Mouse (Mus musculus) spleen, postnatal 36 days (tissue): ENCODE measurements at regions not wholly inside any gene's neighbourhood (a gene's known extent, or its start where the extent isn't known, plus 50 kb on each side); places are given as distances from the start of the nearest gene placed in this dataset.

Experiments used
- DNase-seq, 2 experiments: peaks; one replicate each; pipeline ENCODE4 v3.0.0; 2022; ENCODE audit warnings: low spot score in 2 of 2, mixed read lengths in 1 of 2

DNA sequence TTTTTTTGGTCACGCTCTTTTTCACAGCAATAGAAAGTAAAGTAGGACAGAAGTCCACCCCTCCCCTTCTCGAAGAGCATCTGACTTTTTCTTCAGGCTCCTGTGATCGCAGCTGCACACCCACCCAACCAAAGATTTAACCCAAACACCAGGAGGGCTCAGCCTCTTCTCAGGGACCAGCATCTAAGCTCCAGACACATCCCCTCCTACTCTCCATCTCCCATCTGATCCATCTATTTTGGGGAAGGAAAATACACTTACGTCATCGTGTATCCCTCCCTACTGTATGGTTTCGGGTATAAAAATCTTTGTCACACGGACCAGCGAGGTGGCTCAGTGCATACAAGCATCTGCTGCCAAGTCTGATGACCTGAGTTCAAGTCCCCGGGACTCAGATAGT is 284.3 kb downstream of the 3100002H09Rik start:
- DNase-seq, result no peak

DNA sequence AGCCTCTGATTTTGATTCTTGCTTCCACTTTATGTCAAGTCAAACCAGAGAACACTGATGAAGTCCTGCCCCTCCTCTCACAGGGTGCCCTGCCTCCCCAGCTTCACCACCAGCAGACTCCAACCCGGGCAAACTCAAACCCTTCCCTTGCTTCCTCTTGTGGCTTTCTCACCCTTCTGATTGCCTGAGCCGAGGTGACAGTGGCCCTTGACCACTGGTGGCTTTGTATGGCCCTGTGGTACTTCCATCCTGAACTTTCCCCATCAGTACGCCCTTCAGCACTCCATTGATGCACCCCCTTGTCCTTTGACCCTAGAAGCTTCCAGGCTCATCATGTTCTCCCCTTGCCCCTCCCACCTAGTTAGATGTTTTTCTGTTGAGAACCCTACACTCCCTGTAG is 287.0 kb downstream of the 3100002H09Rik start:
- DNase-seq, result no peak

DNA sequence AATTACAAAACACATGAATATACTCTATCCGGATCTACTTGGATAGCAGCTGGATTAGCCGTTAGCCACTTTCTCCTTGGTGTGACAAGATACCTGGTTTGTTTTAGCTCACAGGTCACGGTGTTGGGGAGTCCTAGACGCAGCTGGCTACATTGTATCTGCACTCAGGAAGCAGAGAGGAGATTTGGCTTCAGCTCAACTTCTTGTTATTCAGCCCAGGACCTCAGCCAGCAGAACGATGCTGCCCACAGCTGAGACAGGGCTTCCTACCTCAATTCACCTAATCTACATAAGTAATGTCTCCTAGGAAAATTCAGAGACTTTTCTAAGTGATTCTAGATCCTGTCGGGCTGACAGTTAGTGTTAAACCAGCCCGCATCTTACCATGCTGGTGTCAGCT is 289.4 kb downstream of the 3100002H09Rik start:
- DNase-seq, result no peak

DNA sequence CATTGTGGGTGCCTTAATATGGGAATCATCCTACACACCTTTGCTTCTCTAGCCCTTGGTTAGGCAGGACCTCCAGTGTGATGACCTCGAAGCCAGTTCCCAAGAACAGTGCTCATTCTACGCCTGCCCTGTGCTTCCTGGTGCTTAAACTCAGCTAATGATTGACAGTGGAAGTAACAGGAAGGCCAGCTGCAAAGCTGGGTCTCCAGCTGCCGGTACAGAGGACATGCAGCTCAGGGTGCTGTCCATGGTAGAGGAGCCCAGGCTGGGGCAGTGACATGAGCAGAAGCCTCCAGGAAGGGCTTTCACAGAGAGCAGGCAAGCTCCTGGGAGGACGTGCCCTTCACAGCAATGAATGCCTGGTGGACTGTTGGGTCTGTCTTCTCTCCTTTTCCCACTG is 293.6 kb downstream of the 3100002H09Rik start:
- DNase-seq, result no peak

DNA sequence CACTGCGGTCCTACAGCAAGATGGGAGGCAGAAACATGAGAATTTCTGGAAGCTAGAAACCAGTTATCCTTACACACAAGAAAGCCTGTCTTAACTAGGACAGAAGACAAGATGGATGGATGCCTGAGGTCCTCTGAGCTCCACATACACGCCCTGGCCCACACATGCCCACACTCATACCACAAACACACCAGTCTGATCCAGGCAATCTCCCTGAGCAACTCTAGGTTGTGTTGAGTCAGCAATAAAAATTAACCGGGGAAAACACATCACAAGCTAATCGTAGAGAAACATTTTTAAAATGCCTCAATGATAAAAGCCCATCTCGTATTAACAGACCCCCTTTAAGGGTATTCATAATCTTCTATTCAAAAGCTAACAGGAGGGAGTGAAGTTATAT is 298.9 kb downstream of the 3100002H09Rik start:
- no peak for DNase-seq

DNA sequence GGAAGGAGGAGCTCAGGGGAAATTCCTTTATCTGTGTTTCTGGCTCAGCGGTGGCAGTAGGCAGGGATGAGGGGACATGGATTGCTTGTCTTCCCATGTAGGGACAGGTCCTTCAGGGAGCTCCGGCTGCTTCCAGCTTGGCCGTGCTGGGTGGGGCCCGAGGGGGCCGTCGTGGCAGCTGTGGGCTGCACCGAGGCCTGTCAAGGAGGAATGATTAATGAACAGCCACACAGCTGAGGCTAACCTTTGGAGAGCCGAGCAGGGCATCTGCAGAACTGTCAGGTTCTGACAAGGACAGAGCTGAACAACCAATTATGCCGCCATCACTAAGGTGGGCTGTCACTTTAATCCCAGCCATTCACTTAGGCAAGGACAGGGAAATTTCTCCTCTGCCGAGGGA is 300.0 kb downstream of the 3100002H09Rik start:
- DNase-seq, result no peak

DNA sequence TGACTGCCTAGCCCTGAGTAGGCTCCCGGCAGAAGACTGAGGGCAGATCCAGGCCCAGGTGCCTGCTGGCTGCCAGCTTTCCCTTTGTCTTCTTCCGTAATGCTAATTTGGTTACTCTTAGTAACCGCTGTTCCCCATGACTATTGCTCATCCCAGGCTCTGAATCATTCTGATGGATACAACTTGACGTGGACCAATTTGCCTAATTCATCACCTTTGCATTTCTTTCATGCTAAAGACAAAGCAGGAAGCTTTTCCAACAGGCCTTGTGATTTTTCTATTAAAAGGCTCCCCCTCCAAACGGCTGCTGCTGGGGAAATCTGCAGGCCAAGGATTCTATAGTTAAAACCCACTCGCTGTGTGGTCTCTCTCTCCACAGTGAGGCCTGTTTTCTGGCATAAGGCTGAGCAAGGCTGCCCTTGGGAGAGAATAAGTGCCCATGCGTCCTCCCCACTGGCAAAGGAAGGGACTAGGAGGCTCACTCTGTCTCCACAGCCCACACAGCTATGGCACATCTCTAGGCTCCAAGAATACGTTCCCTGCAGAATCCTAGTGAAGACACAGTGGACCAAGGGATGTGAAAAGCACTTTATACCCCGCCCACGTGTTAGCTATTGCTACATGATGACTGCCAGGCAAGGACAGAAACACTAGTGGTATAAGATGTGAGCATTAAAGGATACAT is 304.6 kb downstream of the 3100002H09Rik start:
- DNase-seq, result no peak

DNA sequence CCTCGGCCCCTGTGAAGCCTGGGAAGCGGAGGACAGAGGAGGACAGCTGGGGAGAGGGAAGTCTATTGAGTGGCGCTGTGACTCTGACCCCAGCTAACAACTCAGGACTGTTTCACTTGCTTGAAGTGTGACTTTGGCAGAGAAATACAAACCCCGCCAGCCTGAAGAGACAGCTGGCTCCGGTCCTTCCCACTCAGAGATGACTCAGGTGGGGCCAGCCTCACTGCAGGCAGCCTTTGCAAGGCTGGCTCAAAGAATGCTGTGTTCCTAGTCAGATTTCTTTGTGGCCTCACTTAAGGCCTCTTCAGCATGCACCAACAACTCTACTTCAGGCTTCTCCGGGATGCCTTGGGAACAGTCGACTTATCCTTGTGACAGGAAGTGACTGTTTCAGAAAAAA is 307.7 kb downstream of the 3100002H09Rik start:
- DNase-seq, result no peak

DNA sequence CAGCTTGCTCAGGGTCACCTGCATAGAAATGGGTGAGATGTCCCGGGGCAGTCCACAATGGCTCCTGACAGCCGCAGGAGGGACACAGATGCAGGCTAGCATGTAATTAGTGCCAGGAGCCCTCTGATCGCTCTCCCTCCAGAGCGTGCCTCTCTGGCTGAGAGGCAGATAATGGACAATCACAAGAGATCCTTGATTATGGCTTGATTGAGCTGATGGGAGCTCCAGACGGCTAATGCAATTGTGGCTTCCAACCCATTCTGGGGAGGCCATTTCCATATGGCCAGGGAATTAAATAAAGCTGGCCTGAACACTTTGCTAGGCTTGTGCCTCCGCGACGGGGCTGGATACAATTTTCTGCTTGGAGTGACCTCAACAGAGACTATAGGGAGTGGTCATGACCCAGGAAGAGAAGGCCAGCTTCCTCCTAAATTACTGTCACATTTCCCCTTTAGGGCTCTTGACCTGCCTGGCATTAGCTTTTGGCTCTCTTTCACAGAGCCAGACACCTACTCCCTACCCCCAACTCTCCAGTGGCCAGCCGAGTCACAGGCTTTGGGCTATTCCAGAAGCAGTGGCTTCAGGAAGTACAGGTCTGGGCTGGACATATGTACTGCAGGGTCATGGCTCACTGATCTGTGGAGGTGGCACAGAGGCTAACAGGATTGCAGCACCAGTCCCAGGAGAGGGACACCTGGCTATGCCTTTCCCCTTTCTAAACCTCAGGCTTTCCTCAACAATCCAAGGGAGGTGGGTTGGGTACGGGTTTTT is 311.8 kb downstream of the 3100002H09Rik start:
- no peak for DNase-seq

DNA sequence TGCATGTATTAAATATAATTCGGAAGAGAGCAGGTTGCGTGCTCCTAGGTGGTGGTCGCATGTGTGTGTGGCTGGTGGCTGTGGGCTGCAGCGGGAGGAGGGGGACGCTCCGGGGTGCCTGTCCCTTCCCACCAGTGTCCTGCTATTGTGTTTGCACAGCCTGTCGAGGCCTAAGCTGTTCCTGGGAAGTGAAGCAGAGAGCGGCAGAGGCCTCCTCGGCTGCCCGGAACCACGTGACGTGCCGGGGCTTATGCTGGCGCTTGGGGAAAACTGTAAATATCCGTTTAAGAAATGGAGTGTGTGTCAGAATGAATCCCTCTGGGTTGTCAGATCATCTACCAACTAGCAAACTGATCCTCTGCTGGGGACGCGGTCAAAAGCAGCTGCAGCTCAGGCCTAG is 318.3 kb downstream of the 3100002H09Rik start:
- no peak for DNase-seq

DNA sequence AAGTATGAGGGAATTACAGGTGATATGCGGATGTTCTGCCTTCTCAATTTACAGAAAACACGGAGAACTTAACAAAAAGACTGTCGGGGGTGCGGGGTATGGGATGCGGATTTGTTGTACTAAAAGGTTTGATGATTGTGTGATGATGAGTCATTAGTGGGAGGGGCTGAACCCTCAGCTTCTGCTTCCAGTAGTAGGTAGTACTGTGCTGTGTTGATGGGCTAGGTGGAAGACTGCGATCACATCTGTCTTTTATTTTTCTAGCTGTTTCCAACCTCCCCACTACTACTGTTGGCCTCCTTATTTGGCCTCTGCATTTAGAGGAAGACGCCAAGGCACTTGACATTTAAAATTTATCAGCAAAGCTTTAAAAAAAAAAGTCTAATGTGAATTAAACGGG is 318.8 kb downstream of the 3100002H09Rik start:
- no peak for DNase-seq

DNA sequence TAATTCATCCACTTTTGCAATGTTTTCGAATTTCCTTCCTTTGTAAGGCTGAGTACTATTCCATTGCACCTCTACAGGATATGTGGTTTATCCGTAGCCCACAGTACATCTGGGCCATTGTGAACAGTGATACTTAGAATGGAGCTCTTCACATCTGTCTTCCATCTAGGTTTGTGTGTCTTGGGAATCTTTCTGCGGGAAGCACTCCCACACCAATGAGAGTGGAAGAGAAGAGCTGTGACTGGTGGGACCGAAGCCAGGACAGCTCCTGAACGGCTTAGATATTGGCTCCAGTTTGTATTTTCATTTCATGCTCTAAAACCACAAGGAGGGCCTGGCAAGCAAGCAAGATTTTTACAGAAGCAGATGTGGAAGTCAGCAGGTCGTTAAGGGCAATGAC is 323.1 kb downstream of the 3100002H09Rik start:
- no peak for DNase-seq

DNA sequence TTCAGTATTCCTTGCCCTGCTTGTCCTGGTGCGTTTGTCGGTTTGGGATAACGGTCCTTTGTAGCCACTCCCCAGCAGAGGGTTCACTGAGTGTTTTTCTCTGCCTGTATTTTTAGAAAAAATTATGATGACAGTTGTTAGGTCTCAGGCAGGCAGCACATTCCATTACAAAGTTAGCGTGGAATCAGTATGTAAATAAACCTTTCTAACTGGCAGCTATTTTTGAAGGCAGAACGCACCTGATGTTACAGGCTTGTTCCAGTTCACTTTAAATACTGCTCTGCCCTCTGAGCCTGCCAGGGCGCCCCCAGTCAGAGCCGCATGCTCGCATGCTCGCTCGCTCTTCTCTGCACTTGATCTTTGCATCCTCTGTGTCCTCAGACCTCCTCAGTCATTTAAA is 331.9 kb downstream of the 3100002H09Rik start:
- no peak for DNase-seq

DNA sequence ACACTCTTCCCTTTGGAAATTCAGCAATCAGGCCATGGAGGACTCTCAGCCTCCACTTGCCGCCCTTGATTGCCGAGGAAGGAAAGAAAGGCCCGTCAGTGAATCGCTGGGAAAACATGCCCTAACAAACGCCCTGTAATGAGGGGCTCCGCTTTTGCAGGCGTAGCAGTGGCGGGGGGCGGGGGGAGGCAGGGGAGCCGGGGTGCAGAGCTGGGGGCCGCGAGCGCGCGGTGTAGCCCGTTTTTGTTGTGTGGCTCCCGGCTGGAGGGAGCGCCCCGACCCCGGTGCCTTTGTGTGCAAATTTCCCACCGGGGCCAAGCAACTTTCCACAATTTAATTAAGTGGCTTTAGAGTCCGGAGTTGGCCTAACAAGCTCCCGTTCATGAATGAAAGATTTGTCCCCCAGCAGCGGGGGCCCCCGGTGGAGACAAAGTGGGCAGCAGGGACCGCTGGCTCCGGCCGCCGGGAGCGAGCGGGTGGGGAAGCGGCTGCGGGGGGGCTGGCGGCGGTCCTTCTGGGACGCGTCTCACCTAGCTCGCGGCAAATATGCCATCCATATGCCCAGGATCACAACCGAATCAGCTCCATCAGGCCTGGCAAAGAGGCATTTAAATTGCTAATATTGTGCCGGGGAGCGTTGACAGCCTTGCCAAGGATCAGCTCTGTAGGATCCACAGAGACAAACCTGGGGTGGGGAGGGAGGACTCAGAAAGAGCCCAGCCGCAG is 333.0 kb downstream of the 3100002H09Rik start:
- DNase-seq, result no peak

DNA sequence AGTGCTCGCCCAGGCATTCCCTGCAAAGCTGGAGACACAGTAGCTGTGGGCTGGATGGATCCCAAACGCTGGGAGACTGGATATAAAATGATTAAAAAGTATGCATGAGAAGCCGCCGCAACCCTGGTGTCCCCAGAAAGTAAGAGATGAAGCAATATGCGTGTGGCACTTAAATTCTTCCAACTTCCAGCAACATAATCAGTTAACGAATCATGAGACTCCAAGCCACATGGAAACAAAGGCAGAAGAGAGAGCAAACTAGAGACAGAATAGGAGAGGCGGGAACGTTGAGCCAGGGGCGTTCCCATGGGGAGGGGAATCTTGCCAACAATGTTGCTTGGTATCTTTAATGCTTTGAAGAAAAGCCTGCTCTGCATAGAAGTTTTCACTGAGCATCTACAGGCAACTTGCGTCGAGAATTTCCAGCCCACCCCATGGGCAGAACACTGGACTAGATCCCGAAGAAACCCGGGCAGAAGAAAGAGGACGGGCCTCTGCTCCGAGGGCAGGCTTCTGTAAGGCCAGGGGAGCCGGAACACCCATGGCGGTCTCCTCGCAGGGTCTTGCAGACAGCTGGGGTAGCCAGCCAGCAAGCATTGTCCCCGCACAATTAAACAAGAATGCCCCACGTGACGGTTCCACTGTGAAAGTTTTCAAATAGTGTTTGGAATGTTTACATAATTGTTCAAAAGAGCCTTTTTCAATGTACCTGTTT is 333.7 kb downstream of the 3100002H09Rik start:
- no peak for DNase-seq

DNA sequence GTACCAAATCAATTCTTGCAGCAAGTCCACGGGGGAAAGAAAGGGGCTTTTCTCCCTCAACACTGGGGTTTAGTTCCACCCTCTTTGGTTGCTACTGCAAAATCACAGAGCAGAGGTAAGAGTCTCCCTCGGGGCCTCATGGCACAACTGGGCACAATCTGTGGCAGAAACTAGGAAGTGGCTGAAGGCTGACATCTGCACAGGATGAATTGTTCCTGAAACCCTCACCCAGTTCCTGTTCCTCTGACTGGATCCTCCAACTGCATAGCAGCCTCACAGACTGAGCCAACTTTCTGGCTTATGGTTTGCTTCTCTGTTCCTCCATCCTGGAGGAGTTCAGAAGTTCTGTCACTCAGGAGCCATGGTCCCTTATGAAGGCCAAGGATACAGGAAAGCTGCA is 338.6 kb downstream of the 3100002H09Rik start:
- peak in 1 of 2 experiments; percentile 2 for DNase-seq

DNA sequence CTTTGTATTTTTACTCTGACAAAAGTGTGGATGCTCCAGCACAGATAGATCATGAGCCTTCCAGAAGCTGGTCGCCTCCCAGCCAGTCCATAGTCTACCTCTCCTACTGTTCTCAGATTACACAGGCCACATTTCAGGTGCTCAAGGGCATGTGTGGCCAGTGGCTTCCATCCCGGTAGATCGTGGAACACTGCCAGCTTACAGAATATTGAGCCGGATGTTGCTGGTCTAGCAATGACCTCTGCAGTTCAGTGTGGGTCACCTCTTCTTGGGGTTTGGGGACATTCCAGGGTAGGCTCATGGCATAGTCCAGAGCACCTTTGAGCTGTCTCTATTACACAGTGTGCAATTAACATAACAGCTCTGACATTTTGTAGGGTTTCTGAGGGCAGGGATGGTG is 342.2 kb downstream of the 3100002H09Rik start:
- no peak for DNase-seq

DNA sequence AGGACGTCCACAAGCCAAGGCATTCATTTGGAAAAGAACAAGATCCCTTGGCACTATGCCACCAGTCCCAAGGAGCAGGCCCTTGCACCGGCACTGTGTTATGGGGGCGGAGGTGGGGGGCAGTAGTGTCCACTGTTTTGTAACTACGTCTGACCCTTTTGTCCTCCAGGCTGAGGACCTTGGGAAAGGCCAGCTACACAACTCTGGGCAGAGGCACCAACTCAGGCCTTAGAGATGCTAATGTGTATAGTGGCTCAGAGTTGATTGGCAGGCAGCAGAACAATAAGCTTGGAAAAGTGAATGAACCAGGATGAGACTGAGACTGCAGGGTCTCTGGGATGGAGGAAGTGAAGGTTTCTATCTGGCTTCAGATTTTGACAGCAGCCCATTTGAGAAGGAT is 344.0 kb downstream of the 3100002H09Rik start:
- DNase-seq, result no peak

DNA sequence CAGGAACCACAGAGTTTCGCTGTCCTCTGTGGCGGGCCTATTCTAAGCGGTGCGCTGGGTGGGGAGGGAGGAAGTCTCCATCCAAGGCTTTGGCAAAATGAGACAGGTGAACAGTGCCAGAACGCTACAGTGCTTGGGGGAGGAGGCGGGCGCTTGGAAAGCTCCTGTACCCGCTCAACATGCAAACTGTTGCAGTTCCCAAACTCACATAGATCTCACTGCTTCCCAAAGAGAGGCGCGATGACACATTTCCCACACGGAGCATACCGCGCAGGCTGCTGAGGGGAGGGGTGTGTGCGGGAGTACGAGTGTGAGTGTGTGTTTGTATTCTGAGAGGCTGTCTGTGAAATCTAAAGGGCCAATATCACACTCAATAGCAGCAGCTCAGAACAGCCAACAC is 345.1 kb downstream of the 3100002H09Rik start:
- no peak for DNase-seq

DNA sequence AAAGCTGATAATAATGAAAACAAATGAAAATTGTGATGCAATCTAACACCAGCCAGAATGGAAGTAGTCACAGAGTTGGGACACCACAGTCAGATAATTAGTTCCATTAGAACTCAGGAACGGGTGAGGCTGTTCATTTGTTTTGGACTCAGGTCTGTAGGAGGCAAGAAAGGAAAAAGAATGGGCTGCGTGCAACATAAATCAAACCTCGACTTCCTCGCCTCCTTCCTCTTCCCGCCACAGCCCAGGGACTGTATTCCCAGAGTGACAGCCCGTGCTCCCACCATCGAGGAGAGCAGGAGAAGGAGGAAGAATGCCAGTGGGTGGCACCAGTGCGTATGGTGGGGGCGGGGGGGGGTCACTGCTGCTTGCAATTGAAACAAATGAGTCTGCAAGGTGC is 339.2 kb upstream of the 4930535I16Rik start:
- DNase-seq, result no peak

DNA sequence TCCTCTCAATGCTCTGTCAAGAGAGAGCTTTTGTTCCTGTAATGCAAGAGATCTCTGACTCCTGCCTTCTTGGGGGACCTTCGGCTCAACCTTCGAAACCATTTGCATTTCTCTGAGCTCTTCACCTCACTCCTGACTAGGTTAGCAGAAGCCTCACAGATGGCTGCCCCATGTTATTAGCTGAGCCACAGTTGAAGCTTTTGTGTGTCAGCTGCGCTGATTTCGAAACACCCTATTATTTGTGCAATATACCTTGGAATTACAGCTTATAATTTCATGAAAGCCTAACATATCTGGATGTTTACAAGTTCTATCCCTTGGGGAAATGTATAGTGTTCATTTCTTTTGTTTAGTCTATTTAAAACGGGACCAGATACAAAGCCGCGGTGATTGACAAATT is 338.7 kb upstream of the 4930535I16Rik start:
- no peak for DNase-seq

DNA sequence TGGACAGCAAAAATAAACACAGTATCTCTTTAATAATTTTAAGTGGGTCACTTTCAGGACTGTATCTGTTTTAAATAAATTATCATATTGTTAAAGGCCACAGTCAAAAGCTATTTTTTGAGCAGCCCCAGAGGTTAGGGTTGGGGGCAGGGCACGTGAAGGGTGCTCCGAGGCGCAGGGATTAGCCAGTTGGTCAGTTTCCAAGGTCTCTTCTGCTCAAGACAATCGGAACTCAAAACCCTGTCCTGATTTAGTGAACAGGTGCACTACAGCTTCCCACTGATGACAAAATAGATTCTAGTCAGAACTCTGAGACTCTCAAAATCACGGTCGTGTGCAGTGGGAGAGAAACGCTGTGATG is 337.3 kb upstream of the 4930535I16Rik start:
- no peak for DNase-seq
